Mouse (Mus musculus): ENCODE results near the gene Dnajc13. TPM values are rescaled to one million over a fixed set of nuclear protein-coding genes. Genes with fewer than 3 reads are reported as not detected.

The Dnajc13 gene
- polyA plus RNA-seq, 1 experiment from 2014 or later, result 17.0 TPM

DNA sequence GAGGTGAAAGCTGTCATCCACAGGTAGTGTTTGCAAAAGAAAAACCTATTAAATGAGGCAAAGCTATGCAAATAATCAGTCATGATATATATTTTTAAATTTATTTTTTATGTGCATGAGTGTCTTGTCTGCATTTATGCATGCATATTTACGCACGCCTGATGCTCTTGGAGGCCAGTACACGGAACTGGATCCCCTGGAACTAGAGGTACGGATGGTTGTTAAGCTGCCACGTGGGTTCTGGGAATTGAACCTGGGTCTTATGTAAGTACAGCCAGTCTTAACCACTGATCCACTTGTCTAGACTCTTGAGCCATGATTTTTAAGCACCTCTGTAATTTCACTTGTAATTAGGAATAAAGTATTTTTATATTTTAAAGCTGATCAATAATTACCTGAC, 79.5 kb downstream of the Dnajc13 start:
- H3K27me3 ChIP-seq (ENCODE audit: control insufficient read depth, insufficient read depth, low read length), result no peaks in the 10 kb centered on the region
- H3K36me3 ChIP-seq (ENCODE audit: control insufficient read depth, insufficient read depth), result peaks cover 46% of the 10 kb centered on the region
- H3K4me3 ChIP-seq (ENCODE audit: low read length), result no peak overlapping the region
- 95% methylated on average over 5 of the region's 5 CpGs for WGBS
- H3K4me2 ChIP-seq (ENCODE audit: low read depth, low read length), result no peak overlapping the region
- no peaks in the 10 kb centered on the region for H3K9me3 ChIP-seq (replicated peaks; ENCODE audit: control insufficient read depth, low read length)
- no peaks in the 10 kb centered on the region for H3K4me1 ChIP-seq (ENCODE audit: control insufficient read depth, insufficient read depth, low read length)
- ATAC-seq (replicated peaks; ENCODE audit: extremely low read depth, insufficient read depth, low FRiP score), result no peak
- no peak overlapping the region for H3K9ac ChIP-seq (ENCODE audit: low read length)
- no peak overlapping the region for H3K27ac ChIP-seq (ENCODE audit: low read length)

GRCm38 (mm10) chr9:104182328-104182727, 80.4 kb downstream of the Dnajc13 start:
- no peak overlapping the region for H3K9ac ChIP-seq (ENCODE audit: low read length)
- H3K27me3 ChIP-seq (ENCODE audit: control insufficient read depth, insufficient read depth, low read length), result no peaks in the 10 kb centered on the region
- H3K9me3 ChIP-seq (replicated peaks; ENCODE audit: control insufficient read depth, low read length), result no peaks in the 10 kb centered on the region
- H3K4me2 ChIP-seq (ENCODE audit: low read depth, low read length), result no peak overlapping the region
- 93% methylated on average over 5 of the region's 5 CpGs for WGBS
- H3K4me3 ChIP-seq (ENCODE audit: low read length), result no peak overlapping the region
- H3K36me3 ChIP-seq (ENCODE audit: control insufficient read depth, insufficient read depth), result peaks cover 48% of the 10 kb centered on the region
- H3K4me1 ChIP-seq (ENCODE audit: control insufficient read depth, insufficient read depth, low read length), result no peaks in the 10 kb centered on the region
- H3K27ac ChIP-seq (ENCODE audit: low read length), result no peak overlapping the region
- ATAC-seq (replicated peaks; ENCODE audit: extremely low read depth, insufficient read depth, low FRiP score), result no peak

DNA sequence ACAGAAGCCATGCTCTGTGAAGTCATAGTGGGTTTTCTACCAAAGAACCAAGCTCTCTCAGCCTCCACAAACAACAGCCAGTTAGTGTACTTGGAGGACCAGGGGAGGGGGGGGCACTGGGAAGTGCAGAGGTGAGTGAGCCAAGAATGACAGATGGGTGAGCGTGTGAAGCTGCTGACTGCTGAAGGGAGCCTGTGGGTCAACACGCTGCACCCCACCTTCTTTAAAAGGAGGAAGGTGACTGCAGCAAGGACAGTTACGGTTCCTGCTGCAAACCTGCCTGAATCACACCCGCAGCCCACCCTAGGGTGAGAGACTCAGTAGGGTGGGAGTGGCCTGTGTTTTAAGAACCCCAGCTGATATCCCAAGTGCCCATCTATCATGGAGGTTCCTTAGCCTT, 81.1 kb downstream of the Dnajc13 start:
- H3K27ac ChIP-seq (ENCODE audit: low read length), result no peak overlapping the region
- no peak overlapping the region for H3K9ac ChIP-seq (ENCODE audit: low read length)
- H3K4me2 ChIP-seq (ENCODE audit: low read depth, low read length), result no peak overlapping the region
- H3K4me3 ChIP-seq (ENCODE audit: low read length), result no peak overlapping the region
- ATAC-seq (replicated peaks; ENCODE audit: extremely low read depth, insufficient read depth, low FRiP score), result no peak
- H3K4me1 ChIP-seq (ENCODE audit: control insufficient read depth, insufficient read depth, low read length), result no peaks in the 10 kb centered on the region
- H3K36me3 ChIP-seq (ENCODE audit: control insufficient read depth, insufficient read depth), result peaks cover 49% of the 10 kb centered on the region
- H3K9me3 ChIP-seq (replicated peaks; ENCODE audit: control insufficient read depth, low read length), result no peaks in the 10 kb centered on the region
- H3K27me3 ChIP-seq (ENCODE audit: control insufficient read depth, insufficient read depth, low read length), result no peaks in the 10 kb centered on the region
- WGBS, result 90% methylated on average over 4 of the region's 4 CpGs

DNA sequence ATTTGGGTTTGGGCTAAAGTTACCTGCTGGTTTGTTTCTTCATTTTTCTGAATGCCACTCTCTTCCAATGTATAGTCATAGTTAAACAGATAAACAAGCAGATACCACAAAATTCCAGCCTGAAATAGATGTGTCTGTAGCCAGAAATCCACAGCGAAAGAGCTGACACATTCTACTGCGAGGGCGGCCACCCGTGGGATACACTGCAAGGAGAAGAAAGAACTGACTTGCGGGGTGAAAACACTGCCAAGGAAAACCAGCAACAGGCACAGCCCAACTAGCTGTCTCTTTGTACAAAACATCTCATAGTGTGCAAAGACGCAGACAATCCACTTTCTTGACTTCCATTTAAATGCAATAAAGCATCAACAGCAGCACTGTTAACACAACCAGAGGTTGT, 82.7 kb downstream of the Dnajc13 start:
- Histone ChIP-seq H3K27ac (ENCODE audit: low read length) (no peak overlapping the region), H3K4me3 (ENCODE audit: low read length) (no peak overlapping the region), H3K4me2 (ENCODE audit: low read depth, low read length) (no peak overlapping the region), H3K9ac (ENCODE audit: low read length) (no peak overlapping the region), H3K27me3 (ENCODE audit: control insufficient read depth, insufficient read depth, low read length) (no peaks in the 10 kb centered on the region), H3K36me3 (ENCODE audit: control insufficient read depth, insufficient read depth) (peaks cover 54% of the 10 kb centered on the region), H3K9me3 (replicated peaks; ENCODE audit: control insufficient read depth, low read length) (no peaks in the 10 kb centered on the region), H3K4me1 (ENCODE audit: control insufficient read depth, insufficient read depth, low read length) (no peaks in the 10 kb centered on the region)
- 94% methylated on average over 6 of the region's 6 CpGs for WGBS
- ATAC-seq (replicated peaks; ENCODE audit: extremely low read depth, insufficient read depth, low FRiP score), result no peak

- Histone ChIP-seq H3K4me3 (ENCODE audit: low read length) (no peak overlapping the region), H3K9ac (ENCODE audit: low read length) (no peak overlapping the region), H3K4me2 (ENCODE audit: low read depth, low read length) (no peak overlapping the region), H3K27me3 (ENCODE audit: control insufficient read depth, insufficient read depth, low read length) (no peaks in the 10 kb centered on the region), H3K9me3 (replicated peaks; ENCODE audit: control insufficient read depth, low read length) (no peaks in the 10 kb centered on the region), H3K27ac (ENCODE audit: low read length) (no peak overlapping the region), H3K4me1 (ENCODE audit: control insufficient read depth, insufficient read depth, low read length) (no peaks in the 10 kb centered on the region), H3K36me3 (ENCODE audit: control insufficient read depth, insufficient read depth) (peaks cover 49% of the 10 kb centered on the region)
- no peak for ATAC-seq (replicated peaks; ENCODE audit: extremely low read depth, insufficient read depth, low FRiP score)
- WGBS, result 88% methylated on average over 6 of the region's 6 CpGs
Measured at GRCm38 (mm10) chr9:104172342-104172741, 90.4 kb downstream of the Dnajc13 start.

- Histone ChIP-seq H3K27ac (ENCODE audit: low read length) (no peak overlapping the region), H3K4me2 (ENCODE audit: low read depth, low read length) (no peak overlapping the region), H3K4me1 (ENCODE audit: control insufficient read depth, insufficient read depth, low read length) (no peaks in the 10 kb centered on the region), H3K9ac (ENCODE audit: low read length) (no peak overlapping the region), H3K4me3 (ENCODE audit: low read length) (no peak overlapping the region), H3K27me3 (ENCODE audit: control insufficient read depth, insufficient read depth, low read length) (no peaks in the 10 kb centered on the region), H3K9me3 (replicated peaks; ENCODE audit: control insufficient read depth, low read length) (no peaks in the 10 kb centered on the region), H3K36me3 (ENCODE audit: control insufficient read depth, insufficient read depth) (peaks cover 49% of the 10 kb centered on the region)
- no peak for ATAC-seq (replicated peaks; ENCODE audit: extremely low read depth, insufficient read depth, low FRiP score)
- WGBS, result 88% methylated on average over 6 of the region's 6 CpGs
Measured at GRCm38 (mm10) chr9:104171651-104172050, 91.1 kb downstream of the Dnajc13 start.

GRCm38 (mm10) chr9:104169986-104170385, 92.7 kb downstream of the Dnajc13 start:
- Histone ChIP-seq H3K9ac (ENCODE audit: low read length) (no peak overlapping the region), H3K4me1 (ENCODE audit: control insufficient read depth, insufficient read depth, low read length) (no peaks in the 10 kb centered on the region), H3K4me3 (ENCODE audit: low read length) (no peak overlapping the region), H3K36me3 (ENCODE audit: control insufficient read depth, insufficient read depth) (peaks cover 54% of the 10 kb centered on the region), H3K4me2 (ENCODE audit: low read depth, low read length) (no peak overlapping the region), H3K27ac (ENCODE audit: low read length) (no peak overlapping the region), H3K27me3 (ENCODE audit: control insufficient read depth, insufficient read depth, low read length) (no peaks in the 10 kb centered on the region), H3K9me3 (replicated peaks; ENCODE audit: control insufficient read depth, low read length) (no peaks in the 10 kb centered on the region)
- no peak for ATAC-seq (replicated peaks; ENCODE audit: extremely low read depth, insufficient read depth, low FRiP score)
- WGBS, result 91% methylated on average over 10 of the region's 10 CpGs

- Histone ChIP-seq H3K36me3 (ENCODE audit: control insufficient read depth, insufficient read depth) (peaks cover 49% of the 10 kb centered on the region), H3K9me3 (replicated peaks; ENCODE audit: control insufficient read depth, low read length) (no peaks in the 10 kb centered on the region), H3K9ac (ENCODE audit: low read length) (no peak overlapping the region), H3K4me3 (ENCODE audit: low read length) (no peak overlapping the region), H3K27ac (ENCODE audit: low read length) (no peak overlapping the region), H3K4me2 (ENCODE audit: low read depth, low read length) (no peak overlapping the region), H3K27me3 (ENCODE audit: control insufficient read depth, insufficient read depth, low read length) (no peaks in the 10 kb centered on the region), H3K4me1 (ENCODE audit: control insufficient read depth, insufficient read depth, low read length) (no peaks in the 10 kb centered on the region)
- 94% methylated on average over 5 of the region's 5 CpGs for WGBS
- no peak for ATAC-seq (replicated peaks; ENCODE audit: extremely low read depth, insufficient read depth, low FRiP score)
Measured at GRCm38 (mm10) chr9:104165926-104166325, 96.8 kb downstream of the Dnajc13 start.

DNA sequence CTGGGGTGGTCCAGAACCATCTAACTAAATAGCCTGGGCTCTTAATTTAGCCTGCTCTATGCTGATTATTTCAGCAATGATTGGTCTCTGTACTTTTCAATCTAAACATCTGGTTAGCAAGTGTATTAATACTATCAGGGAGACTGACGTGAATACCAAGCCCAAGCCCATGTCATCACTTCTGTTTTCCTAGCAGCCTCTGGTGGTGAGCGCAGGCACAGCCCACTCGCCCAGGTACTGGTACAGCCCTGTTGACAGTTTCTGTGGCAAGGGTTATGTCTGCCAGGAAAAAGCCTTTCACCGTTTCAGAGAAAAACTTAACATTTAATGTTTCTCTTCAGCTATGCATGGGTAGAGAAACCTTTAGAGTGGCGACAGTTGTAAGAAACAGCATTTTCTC, 98.5 kb downstream of the Dnajc13 start:
- H3K36me3 ChIP-seq (ENCODE audit: control insufficient read depth, insufficient read depth), result peaks cover 52% of the 10 kb centered on the region

DNA sequence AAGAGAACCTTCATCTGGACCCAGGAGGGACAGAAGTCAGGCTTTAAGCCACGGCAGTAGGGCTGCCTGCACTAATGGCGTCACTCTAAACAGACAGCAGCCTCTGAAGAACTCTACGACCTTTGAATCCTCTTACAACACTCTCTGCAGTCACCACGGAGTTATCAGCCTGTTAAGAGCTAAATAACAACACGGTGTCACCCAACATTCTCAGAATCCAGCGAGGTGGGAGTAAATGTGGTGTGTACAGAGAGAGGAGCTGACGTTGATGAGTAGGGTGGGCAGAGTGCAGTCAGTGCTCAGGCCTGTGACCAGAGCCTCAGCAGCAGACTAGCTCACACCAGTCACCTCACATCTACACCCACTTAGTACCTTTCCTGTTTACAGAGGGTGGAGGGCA, 101.6 kb downstream of the Dnajc13 start:
- Histone ChIP-seq H3K9me3 (replicated peaks; ENCODE audit: control insufficient read depth, low read length) (no peaks in the 10 kb centered on the region), H3K9ac (ENCODE audit: low read length) (no peak overlapping the region), H3K4me3 (ENCODE audit: low read length) (no peak overlapping the region), H3K36me3 (ENCODE audit: control insufficient read depth, insufficient read depth) (peaks cover 55% of the 10 kb centered on the region), H3K4me1 (ENCODE audit: control insufficient read depth, insufficient read depth, low read length) (no peaks in the 10 kb centered on the region), H3K27ac (ENCODE audit: low read length) (no peak overlapping the region), H3K27me3 (ENCODE audit: control insufficient read depth, insufficient read depth, low read length) (no peaks in the 10 kb centered on the region), H3K4me2 (ENCODE audit: low read depth, low read length) (no peak overlapping the region)
- no peak for ATAC-seq (replicated peaks; ENCODE audit: extremely low read depth, insufficient read depth, low FRiP score)
- 57% methylated on average over 7 of the region's 7 CpGs for WGBS

More for the DNA sequence above, 98.5 kb downstream of the Dnajc13 start:
- Histone ChIP-seq H3K4me2 (ENCODE audit: low read depth, low read length) (no peak overlapping the region), H3K4me3 (ENCODE audit: low read length) (no peak overlapping the region), H3K9ac (ENCODE audit: low read length) (no peak overlapping the region), H3K4me1 (ENCODE audit: control insufficient read depth, insufficient read depth, low read length) (no peaks in the 10 kb centered on the region), H3K27me3 (ENCODE audit: control insufficient read depth, insufficient read depth, low read length) (no peaks in the 10 kb centered on the region), H3K27ac (ENCODE audit: low read length) (no peak overlapping the region), H3K9me3 (replicated peaks; ENCODE audit: control insufficient read depth, low read length) (no peaks in the 10 kb centered on the region)
- 74% methylated on average over 5 of the region's 5 CpGs for WGBS
- ATAC-seq (replicated peaks; ENCODE audit: extremely low read depth, insufficient read depth, low FRiP score), result no peak

Data from heart, embryonic 16.5 days (tissue).